Mouse (Mus musculus) kidney, adult 9 months (tissue): ENCODE data around the gene Gm6803.
"Not testable (repeated sequence)": the region's sequence is repeated elsewhere in the genome, so short reads cannot be mapped to it uniquely, and the experiment has no call there.

Source experiments
- DNase-seq: peaks from one replicate; pipeline ENCODE4 v3.0.0; 2022

Gene Gm6803

DNA sequence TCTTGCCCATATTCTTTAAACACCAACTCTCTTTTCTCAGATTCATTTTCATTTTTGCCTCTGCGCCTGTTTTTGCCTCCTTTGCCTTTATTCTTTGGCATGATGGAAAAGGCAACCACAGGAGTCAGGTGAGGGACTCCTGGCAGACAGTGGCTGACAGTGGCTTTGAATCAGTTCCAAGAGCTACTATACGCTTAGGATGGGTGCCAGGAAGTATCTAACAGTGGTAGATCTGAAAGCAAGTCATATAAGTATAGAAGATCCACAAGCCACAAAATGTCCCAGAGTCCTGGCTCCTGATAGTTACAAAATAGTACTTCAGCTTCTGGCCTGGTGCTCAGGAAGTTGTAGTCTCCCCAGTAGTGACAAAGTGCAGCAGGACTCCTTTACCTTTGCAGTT is at the start of gene Gm6803:
Gene Gm6803, minus strand, starts transcription at position 101 of the 400 bp plus-strand sequence.
- not testable (repeated sequence) for DNase-seq

GRCm38 (mm10) chr12:88045226-88045625 is 26.7 kb upstream of the Gm6803 start:
- DNase-seq, result not testable (repeated sequence)

DNA sequence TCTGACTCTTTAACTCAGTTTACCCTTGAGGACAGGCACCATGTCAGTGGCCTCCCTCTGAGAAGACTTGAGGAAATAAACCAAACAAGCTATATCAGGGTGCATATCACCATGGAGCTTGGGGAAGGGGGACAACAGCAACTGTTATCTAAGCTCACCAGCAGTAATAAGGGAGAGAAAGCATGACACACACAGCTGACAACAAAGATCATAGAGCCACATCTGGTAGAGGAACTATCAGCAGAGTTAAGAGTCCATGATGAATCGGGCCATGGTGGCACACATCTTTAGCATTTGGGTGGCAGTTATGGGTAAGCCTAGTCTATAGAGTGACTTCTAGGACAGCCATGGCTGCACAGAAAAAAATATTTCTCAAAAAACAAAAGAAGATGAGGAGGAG is 21.1 kb upstream of the Gm6803 start:
- DNase-seq, result not testable (repeated sequence)

- peak; percentile 4 for DNase-seq
Measured at GRCm38 (mm10) chr12:88039062-88039461, 20.5 kb upstream of the Gm6803 start.

- not testable (repeated sequence) for DNase-seq
Measured at GRCm38 (mm10) chr12:88032250-88032649, 13.7 kb upstream of the Gm6803 start.

DNA sequence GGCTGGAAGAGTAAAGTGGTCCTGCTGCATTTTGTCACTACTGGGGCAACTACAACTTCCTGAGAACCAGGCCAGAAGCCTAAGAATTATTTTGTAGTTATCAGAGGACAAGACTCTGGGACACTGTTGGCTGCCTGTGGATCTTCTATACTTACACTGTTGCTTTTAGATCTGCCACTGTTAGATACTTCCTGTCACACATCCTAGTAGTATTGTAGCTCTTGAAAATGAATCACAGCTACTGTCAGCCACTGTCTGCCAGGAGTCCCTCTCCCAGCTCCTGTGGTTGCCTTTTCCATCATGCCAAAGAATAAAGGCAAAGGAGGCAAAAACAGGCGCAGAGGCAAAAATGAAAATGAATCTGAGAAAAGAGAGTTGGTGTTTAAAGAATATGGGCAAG is 8.1 kb upstream of the Gm6803 start, which contains the start of gene Gm2056:
Gene Gm2056, plus strand, starts transcription at position 301 of the 400 bp plus-strand sequence.
- not testable (repeated sequence) for DNase-seq

DNA sequence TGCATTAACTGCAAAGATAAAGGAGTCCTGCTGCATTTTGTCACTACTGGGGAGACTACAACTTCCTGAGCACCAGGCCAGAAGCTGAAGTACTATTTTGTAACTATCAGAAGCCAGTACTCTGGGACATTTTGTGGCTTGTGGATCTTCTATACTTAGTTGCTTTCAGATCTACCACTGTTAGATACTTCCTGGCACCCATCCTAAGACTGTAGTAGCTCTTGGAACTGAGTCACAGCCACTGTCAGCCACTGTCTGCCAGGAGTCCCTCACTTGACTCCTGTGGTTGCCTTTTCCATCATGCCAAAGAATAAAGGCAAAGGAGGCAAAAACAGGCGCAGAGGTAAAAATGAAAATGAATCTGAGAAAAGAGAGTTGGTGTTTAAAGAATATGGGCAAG is 7.0 kb downstream of the Gm6803 start, which contains the start of gene Gm2075:
Gene Gm2075, plus strand, starts transcription at position 301 of the 400 bp plus-strand sequence.
- DNase-seq, result not testable (repeated sequence)

DNA sequence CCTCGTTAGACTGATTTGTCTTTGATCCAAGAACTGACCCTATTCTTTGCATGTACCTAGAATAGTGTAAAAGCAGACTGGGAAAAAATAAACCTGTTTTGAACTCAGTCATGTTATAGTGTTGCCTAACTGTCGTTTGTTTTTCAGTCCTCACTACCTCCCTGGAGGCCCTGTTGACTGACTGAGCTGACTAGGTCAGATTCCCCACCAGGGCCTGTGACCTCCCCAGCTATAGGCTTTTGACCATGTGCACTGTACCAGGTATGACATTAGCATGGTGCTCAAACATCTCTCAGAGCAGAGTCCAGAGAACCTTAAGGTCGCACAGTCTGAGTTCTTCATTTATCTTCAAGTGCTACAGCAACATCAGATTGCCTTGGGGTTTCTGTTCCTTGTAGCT is 14.5 kb downstream of the Gm6803 start:
- DNase-seq, result not testable (repeated sequence)

DNA sequence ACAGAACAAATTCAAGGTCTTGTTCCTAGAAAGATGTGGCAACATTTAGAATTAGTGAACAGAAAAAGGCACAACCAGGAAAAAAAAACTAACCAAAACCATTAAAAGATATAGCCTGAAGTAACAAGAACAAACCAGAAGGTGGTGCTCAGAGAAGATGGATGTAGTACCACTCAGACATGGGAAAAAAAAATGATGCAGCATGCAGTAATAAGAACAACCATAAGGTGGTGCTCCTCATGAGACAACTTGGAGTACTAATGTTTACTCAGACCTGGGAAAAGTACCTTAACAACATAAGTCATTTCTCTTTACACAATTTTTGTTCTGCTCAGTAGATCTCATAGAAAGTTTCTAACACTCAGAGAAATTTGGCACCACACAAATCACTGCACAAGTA is 34.6 kb downstream of the Gm6803 start:
- DNase-seq, result peak; percentile 56
